Mouse (Mus musculus): Measurements from ENCODE around the gene Serpina1b. TPM values are rescaled to one million over a fixed set of nuclear protein-coding genes. Genes with fewer than 3 reads are reported as not detected.
"Not testable (repeated sequence)": the region's sequence is repeated elsewhere in the genome, so short reads cannot be mapped to it uniquely, and the experiment has no call there.

Serpina1b gene
- total RNA-seq, 1 experiment from 2014 or later = not detected

DNA sequence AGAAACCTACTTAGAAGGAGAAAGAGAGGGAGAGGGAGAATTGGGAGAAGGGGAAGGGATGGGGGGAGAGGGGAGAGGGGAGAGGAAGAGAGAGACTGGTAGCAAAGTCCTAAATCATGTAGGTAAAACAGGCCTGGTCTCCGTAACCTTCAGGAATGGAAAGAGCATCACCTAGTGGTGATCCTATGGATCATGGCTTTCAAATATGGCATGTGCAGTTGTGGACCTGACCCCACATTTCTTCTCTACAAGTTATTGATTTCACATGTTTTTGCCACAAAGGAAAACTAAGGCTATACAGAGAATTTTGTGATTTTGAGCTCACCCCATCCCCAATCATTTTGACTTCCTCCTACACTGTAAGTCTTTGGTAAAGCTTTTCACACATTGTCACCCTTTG, 119.8 kb downstream of the Serpina1b start:
- ATAC-seq (replicated peaks; ENCODE audit: insufficient number of reproducible peaks, low FRiP score, low TSS enrichment, poor library complexity, severe bottlenecking) = no peak

DNA sequence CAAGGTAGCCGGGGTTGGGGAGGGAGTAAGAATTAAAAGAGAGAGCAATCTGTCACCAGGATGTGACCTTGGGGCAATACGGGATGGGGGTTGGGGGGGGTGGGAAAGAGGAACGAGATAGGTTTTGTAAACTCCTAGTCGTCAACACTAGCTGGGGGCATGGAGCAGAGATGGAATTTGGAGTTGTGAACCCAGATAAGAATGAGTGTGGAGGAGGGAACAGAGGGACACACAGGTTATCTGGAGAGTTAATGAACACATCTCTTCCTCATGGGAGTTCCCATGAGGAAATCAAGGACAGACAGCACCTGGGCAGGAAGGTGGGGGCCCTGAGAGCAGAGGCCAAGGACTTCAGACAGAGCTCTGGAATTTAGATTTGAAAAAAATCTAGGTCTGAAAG, 124.1 kb downstream of the Serpina1b start:
- ATAC-seq (replicated peaks; ENCODE audit: insufficient number of reproducible peaks, low FRiP score, low TSS enrichment, poor library complexity, severe bottlenecking) = no peak

DNA sequence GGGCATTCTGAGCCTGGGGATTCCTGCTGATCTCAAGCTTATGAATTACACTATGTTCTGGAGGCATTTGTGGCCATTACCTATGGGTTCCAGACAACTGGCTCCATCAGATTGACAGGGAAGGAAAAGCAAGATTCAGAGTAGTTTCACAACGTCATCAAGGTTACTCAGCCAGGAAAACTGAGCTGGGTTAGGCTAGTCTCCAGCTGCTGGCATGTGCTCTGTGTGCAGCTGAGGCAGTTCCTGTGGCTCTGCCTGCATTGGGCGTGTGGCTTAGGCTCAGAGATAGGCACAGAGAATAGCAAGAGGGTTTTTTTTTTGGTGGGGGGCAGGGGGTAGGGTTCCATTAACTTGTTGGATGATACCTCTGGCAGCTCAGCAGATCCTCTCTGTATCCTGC, 124.6 kb downstream of the Serpina1b start:
- no peak for ATAC-seq (replicated peaks; ENCODE audit: insufficient number of reproducible peaks, low FRiP score, low TSS enrichment, poor library complexity, severe bottlenecking)

DNA sequence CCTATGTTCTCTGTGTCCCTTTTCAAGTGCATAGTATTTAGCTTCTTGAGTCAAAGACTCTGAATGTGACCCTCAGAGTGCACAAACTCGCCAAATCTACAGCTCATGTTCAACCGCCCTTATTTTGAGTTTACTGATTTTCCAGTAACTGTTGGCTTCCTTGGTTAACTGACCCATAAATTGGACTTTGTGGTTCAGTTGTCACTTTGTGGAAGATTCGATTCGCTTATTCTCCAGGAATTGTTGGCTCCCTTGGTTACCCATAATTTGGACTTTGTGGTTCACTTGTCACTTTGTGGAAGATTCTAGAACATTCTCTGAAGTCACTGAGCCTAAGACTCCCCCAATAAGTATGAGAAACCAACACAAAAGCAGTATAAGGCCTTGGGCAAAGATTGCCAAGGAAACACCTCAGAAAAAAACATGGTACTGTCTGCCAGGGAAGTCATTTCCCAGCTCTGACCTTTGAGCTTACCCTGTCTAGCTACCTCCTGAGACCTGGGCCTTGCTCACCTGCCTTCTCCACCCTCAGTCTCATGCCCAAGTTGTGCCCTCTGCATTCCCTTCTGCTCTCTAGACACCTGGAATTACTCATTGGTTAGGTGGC, 129.9 kb downstream of the Serpina1b start:
- ATAC-seq (replicated peaks; ENCODE audit: insufficient number of reproducible peaks, low FRiP score, low TSS enrichment, poor library complexity, severe bottlenecking) = no peak

DNA sequence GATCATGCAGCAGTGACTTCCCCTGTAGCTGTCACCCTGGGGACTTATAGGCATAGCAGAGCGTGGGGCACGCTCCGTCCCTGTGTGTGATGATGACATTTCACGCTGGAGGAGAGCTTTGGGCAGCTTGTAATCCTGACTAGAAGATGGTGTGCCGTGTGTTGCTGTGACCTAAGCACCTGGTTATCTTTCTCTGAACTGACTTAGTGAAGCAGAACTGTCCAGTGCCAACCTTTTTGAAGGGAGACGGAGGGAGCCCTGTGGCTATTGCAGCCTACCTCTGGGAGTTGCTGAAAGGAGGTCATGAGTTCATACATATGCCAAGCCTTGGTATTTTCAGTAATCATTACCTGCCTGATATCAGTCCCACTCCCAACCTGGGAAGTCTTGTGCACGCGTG, 134.7 kb downstream of the Serpina1b start, which contains the start of gene Serpina1f:
Gene Serpina1f (minus strand): TSS at position 101 of the 400 bp plus-strand sequence.
- no peak for ATAC-seq (replicated peaks; ENCODE audit: insufficient number of reproducible peaks, low FRiP score, low TSS enrichment, poor library complexity, severe bottlenecking)

DNA sequence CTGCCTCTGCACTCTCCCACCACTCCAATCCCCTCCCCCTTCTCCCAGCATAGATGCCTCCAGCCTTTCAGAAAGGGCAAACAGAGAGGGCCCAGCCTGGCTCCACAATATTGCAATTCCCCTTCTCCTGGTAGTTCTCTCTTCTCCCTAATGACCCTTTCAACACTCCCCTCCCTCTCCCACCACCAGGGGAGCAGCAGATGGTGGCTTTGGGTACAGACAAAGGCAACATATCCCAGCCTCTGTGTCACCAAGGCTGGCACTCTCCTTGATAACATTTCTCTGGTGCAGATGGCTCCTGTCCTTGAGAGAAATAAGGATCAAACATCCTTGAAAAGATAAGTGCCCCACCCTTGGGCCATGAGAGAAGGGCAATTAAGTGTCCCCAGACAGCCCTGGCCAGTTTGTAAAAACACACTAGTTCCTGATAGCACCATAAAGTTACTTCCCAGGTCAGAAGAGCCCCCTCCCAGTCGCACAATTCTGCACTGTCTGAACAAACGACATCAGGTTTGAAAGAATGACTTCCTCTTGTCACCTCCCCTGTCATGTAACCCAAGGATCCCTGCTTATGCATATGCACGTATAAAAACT, 141.9 kb downstream of the Serpina1b start:
- ATAC-seq (replicated peaks; ENCODE audit: insufficient number of reproducible peaks, low FRiP score, low TSS enrichment, poor library complexity, severe bottlenecking) = no peak

DNA sequence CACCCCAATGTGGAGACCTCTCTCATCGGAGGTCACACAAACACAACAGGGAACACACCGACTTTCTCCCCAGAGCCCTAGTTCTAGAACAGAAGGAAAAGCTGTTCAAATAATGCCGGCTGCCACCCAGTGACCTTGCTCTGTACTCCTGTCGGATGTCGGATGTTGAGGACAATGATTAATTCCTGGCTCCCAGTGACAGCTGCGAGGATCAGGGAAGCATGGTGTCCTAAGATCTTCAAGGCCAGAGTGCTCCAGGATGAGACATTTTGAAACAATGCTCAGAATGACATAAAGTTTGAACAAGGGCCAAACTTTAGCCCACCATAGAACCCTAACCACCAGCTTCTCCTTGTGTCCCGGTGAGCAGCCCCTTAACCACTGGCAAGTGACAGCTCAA, 143.2 kb downstream of the Serpina1b start:
- ATAC-seq (replicated peaks; ENCODE audit: insufficient number of reproducible peaks, low FRiP score, low TSS enrichment, poor library complexity, severe bottlenecking) = no peak

DNA sequence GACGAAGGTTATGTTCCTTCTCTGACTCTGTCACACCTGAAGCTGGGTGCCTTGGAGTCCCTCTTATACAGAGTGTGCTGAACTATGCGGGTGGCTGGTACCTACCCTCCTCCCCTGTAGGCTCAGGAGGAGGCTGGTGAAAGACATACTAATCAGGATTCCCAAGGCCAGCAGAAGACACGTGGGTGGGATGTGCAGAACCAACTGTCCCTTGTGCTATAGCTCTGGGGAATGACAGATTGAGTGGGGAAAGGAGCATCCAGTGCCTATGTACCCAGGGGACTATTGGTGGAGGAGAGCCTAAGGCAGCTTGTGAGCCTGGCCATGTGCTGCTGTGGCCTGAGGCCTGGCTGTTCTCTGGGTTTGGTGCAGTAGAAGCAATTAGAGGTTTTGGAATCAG, 144.1 kb downstream of the Serpina1b start:
- no peak for ATAC-seq (replicated peaks; ENCODE audit: insufficient number of reproducible peaks, low FRiP score, low TSS enrichment, poor library complexity, severe bottlenecking)

DNA sequence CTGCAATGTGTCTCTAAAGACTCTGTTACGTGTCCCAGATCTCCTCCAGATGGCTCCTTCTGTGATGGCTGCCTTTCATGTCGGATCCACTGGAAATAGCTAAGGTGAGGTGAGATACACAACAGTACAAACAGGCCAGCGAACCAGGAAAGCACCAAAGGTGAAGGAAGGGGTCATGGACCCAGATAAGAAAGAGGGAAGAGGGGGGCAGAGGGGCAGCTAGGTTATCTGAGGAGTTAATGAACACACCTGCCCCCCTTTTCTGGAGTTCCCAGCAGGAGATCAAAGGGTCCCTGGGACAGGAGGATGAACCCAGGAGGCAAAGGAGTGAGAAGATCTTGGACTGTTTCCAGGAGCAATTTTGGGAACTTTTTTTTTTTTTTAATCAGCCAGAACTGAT, 144.8 kb downstream of the Serpina1b start:
- ATAC-seq (replicated peaks; ENCODE audit: insufficient number of reproducible peaks, low FRiP score, low TSS enrichment, poor library complexity, severe bottlenecking) = no peak

DNA sequence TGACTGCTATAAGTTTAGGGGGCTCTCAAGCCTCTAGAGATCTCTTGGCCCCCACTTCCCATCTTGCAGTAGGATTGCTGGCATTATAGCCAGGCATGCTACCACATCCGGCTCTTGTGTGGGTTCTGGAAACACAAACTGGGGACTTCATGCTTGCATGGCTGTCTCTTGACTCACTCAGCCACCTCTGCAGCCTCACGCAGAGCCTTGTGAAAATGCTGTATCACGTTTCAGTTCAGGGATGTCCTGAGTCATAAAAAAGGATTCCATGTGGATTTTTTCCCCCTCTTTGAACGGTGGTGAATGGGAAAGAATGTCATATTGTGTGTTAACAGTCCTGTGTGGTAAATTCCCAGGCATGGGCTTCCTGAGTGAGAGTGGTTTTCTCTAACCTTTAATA, 146.4 kb downstream of the Serpina1b start:
- ATAC-seq (replicated peaks; ENCODE audit: insufficient number of reproducible peaks, low FRiP score, low TSS enrichment, poor library complexity, severe bottlenecking) = no peak

DNA sequence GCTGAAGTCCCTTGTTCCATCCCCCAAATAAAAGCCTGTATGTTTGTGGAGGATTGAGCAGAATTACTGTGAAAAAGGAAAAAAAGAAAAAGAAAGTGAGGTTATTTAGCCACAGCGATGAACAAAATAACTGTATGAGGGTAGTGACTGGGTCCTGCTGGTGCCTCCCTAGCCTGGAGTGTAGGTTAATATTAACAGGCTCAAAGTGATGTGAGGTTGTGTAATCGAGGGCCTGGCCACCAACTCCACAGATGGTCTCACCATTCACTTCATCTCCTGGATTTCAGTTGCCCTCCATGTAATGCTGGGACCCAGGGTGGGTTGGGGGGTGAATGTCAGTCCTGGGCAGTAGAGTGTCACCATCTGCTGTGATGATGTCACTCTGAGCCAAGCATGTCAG, 148.4 kb downstream of the Serpina1b start:
- ATAC-seq (replicated peaks; ENCODE audit: insufficient number of reproducible peaks, low FRiP score, low TSS enrichment, poor library complexity, severe bottlenecking) = no peak

DNA sequence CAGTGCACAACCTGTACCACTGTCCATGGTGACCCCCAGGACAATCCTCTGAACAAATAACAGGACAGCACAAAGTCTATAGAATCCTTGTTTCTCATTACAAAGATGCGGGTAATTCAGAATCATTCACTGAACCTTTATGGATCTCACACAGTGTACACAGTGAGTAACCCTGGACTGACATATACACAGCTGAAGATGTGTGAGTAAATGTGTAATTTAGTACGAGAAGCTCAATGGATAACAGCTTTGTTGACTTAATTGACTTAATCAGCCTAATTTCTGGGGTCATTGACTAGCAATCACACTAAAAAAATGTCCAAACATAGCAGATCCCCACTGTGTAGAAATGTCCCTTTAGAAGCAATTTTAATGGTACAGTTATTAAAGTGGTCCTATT, 149.0 kb downstream of the Serpina1b start:
- no peak for ATAC-seq (replicated peaks; ENCODE audit: insufficient number of reproducible peaks, low FRiP score, low TSS enrichment, poor library complexity, severe bottlenecking)

DNA sequence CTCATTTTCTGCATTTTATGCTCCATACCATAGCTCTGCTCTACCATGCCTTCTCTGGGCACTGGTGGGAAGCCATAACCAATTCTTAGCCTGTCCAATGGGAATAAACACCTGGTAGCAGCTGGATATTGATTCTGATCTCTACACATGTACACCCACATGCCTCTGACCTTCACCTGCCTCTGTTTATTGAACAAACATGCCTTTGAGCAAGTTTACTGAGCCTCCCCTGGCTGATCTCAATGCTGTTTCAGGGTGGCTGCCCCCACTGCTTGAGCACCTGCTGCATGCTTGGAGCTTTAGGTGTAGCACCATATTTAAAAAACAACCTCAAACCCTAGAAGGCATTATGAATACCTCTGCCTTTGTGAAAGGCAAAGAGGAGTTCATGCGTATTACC, 150.3 kb downstream of the Serpina1b start:
- not testable (repeated sequence) for ATAC-seq (replicated peaks; ENCODE audit: insufficient number of reproducible peaks, low FRiP score, low TSS enrichment, poor library complexity, severe bottlenecking)

Other genes with a start within 250 kb of the Serpina1b start
- gene Serpina10, start 198.9 kb downstream of the Serpina1b start, total RNA-seq (2017) = not detected in 3 replicates
- gene Serpina6, start 173.2 kb downstream of the Serpina1b start, total RNA-seq (2017) = not detected in 3 replicates
- gene Serpina16, start 154.2 kb downstream of the Serpina1b start, total RNA-seq (2017) = not detected in 3 replicates
- not detected in 3 replicates for gene Serpina1f, start 134.8 kb downstream of the Serpina1b start, total RNA-seq (2017)
- gene Serpina1d, start 56.8 kb downstream of the Serpina1b start, total RNA-seq (2017) = not detected in 3 replicates
- not detected in 3 replicates for gene Serpina1a, start 33.2 kb upstream of the Serpina1b start, total RNA-seq (2017)
- gene Serpina1c, start 74.5 kb upstream of the Serpina1b start, total RNA-seq (2017) = not detected in 3 replicates
- gene Serpina1e, start 128.6 kb upstream of the Serpina1b start, total RNA-seq (2017) = not detected in 3 replicates
- gene Serpina11, start 159.6 kb upstream of the Serpina1b start, total RNA-seq (2017) = 0.48 to 1.6 TPM in 2 of 3 replicates, not detected in the other
- not detected in 3 replicates for gene Serpina9, start 183.4 kb upstream of the Serpina1b start, total RNA-seq (2017)
- gene Serpina12, start 214.1 kb upstream of the Serpina1b start, total RNA-seq (2017) = not detected in 3 replicates